Mouse (Mus musculus) spleen, postnatal 4 days (tissue): ENCODE data around the gene Ass1.

ENCODE experiments used
- DNase-seq, 2 experiments: peaks; one replicate each; pipeline ENCODE4 v3.0.0; 2022; ENCODE audit warnings: low spot score in 2 of 2

Gene Ass1

GRCm38 (mm10) chr2:31458989-31459936 lies 10.7 kb upstream of the Ass1 start:
- DNase-seq, result no peak

DNA sequence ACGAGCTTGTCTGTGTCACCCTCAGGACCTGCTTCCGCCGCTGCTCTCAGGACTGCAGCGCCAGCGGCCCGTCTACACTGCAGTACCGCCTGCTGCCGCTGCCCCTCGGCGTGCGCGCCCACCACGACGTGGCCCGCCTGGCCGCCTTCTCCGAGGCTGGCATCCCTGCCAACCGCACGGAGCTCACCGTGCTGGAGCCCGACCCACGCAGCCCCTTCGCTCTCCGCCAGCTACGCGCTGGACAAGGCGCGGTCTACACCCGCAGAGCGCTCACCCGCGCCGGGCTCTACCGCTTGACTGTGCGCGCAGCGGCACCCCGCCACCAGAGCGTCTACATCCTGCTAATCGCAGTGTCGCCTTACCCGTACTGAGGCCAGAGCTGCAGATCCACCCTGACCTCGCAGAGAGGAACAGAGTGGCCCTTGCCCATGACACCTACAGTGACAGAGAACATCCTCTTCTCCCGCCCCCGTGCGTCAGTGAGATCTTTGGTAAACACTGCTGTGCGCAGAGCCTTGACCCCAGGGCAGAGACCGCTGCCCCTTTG lies 9.9 kb upstream of the Ass1 start:
- DNase-seq, result peak; percentile 49 to 82

DNA sequence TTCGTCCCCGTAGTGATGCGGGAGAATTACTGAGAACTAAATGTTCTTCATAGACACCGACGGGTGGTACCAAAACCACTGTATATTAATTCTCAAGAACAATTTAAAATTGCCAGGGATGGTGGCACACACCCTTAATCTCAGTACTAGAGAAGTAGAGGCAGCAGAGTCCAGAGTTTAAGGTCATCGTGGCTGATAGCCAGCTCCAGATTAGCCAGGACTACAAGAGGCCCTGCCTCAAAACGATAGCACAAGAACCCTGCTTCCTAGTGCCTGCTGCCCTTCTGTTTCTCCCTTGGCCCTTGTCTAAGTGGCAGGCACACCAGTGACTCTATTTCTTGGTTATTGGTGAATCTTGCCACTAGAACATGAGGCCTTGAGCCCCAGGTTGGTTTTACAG lies 9.1 kb upstream of the Ass1 start:
- DNase-seq, result no peak

- DNase-seq, result no peak
Measured at GRCm38 (mm10) chr2:31462051-31462450, 8.0 kb upstream of the Ass1 start.

- no peak for DNase-seq
Measured at GRCm38 (mm10) chr2:31463253-31463652, 6.8 kb upstream of the Ass1 start.

DNA sequence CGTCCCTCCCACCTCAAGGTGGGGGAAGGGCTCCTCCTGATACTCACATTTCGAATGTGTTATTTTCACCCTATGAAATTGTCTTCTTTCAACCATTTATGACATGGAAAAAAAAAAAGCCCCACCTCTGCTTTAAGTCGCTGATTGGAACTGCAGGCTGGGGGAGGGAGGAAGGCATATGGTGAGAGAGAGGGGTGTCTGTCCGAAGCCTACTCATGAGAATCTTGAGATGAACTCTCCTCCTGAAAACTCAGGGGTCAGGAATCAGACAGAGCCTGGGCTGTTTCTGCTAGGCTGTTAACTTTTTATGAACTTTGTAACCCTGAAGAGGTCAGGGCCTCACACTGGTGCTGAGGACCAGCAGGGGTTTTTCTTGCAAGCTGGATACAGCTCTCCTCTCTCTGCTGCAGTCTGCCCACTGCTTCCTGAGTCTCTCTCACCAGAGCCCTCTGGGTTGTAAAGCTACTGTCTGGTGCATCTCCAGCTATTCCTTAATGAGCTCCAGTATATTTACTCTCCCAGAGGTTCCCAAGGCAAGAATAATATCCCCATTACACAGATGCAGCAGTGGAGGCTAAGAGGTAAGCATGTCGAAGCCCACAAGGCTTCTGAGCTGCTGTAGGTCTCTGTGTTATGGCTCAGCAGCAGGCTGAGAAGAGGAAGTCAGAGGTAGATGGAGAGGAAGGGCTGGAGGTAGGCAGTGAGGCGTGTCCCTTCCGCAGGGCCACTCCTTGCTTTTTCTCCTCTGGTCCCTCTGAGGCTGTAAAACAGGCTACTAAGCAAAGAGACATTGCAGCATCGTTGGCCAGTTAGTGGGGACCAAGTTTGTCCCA lies 6.1 kb upstream of the Ass1 start:
- DNase-seq, result no peak

DNA sequence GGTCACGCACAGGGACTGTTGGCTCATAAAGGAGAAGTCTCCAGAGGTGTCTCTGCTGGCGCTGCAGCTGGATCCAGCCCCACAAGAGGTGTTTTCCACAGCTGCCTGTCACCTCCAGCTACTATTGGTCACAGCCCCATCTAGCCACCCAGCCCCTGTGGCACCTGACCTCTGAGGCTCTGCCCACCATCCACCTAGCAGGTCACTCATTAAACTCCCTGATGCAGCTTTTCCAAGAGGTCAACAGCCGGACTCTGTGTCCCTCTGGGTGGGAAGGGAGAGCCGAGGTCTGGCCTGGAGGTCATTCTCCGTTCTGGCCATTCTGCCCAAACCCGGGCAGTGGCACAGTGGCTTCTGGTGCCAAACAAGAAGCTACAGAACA lies 5.5 kb upstream of the Ass1 start:
- no peak for DNase-seq

DNA sequence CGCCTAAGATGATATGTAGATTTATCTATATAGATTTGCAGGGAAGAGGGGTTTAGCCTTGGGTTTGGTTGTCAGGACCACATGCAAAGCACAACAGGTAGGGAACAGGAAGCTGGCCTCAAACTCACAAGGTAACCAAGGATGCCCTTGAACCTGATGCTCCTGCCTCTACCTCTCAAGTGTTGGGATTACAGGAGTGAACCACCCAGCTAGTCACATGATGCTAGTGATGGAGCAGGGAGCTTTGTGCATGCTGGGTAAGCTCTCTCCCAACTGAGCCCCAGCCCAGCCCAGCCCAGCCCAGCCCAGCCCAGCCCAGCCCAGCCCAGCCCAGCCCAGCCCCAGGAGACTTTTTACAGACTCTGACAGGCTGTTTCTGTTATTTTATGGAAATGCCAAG lies 2.5 kb upstream of the Ass1 start:
- DNase-seq, result no peak

DNA sequence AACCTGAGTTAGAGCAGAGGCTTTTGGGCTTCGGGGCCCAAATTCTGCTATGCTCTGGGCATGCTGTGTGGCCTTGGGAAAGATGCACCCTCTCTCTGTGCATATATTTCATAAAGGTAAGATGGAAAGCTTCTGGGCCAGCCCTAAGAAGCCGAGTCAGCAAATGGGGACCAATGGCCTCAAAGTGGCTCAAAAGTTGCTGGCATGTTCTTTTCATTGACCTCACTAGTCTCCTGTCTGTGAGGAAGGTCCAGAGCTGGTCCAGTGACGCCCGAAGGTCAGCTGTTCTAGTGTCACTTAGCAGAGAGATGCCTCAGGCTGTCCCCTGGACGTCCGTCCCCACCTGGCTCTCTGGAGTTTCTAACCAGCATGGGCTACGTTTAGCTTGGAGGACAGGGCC lies 1.1 kb upstream of the Ass1 start:
- DNase-seq, result no peak

DNA sequence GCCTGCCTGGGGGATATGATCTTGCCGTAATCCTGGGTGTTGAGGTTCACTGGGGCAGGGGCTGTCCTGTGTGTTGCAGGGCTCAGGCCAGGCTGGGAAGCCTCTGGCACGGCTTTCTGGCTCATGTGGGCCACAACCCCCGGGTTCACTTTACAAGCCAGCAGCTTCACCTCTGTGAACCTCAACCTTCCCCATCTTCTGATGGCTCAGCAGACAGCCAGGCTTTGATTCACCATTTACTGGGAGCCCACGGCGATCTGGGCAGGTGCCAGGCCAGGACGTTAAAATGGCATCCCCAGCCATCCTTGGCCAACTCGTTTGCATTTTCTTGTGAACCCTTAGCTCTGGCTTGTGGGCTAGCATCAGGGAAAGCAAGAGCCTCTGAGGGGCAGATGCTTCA lies 527 bp upstream of the Ass1 start:
- no peak for DNase-seq

DNA sequence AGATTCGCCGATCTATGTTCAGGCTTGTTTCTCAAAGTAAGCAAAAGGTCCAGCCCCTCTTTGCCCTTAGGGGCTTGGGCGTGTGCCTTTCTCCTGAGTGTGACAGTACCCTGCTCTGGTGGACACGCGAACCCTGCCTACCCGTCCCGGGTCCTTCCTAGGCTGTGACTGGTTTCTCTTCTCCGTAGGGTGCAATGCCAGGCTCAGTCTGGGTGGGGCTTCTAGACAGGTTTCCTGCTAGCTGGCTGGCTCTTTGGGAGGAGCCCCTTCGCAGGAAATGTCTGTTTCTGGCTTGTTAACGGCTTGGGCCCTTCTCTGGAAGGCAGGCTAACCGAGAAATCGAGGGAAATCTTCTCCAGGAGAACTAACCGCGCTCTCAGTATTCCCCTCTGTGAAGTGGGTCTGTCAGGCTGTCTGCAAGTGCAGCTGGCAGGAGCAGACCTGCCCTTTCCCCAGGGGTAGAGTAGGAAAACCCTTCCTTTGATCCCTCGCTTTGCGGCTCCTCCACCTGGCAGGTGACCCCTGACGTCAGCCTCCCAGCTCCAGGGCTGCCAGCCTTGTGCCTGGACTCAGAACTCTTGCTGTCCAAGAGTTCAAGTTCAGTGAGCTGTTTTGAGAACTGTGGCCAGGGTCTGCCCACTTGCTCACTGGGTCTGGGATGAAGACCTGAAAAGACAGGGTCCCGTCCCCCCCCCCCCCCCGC lies 827 bp downstream of the Ass1 start:
- no peak for DNase-seq

DNA sequence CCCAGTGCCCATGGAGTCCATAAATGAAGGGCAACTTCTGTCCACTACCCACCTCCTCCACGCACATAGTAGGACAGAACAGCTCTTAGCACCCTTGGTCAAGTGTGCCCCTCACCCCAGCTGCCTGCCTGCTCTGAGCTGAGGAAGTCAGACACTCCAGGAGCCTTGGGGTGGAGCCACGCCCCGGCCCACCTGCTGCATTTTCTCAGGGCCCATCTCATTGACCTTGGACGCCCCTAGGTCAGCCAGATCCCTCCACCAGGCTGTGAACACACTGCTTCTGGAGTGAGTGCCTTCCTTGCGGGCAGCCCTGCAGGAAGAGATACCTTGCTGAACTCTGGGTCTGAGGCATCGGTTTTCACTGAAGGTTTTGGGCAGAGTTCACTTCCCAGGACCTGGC lies 1.6 kb downstream of the Ass1 start:
- no peak for DNase-seq

DNA sequence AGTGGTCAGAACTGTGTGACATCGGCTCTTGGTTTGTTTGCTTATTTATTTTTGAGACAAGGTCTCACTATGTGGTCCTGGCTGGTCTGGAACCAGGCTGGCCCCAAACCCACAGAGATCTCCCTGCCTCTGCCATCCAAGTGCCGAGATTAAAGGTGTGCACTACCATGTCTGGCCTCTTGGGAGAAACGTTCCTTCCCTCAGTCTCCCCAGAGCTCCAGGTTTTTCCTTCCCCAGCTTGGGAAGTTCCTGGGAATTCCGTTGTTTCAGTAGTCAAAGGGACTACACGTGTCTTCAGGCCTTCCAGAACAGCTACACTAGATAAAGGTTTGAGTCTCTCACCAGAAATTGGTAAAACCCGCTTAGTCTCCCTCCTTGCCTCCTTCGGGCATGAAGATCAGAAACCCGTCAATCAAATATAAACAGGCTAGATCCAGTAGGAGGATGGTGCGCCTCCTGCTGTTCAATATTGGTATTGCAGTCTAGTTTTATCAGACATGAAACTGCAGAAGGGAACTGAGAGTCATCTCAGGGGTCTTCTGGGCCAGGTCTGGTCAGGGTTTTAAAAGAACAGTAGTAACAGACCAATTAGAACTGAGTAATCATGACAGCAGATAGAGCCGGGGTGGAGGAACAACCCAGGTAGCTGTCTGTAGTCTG lies 2.5 kb downstream of the Ass1 start:
- peak; percentile 74 to 88 for DNase-seq

GRCm38 (mm10) chr2:31473941-31474340 lies 3.9 kb downstream of the Ass1 start:
- peak in 1 of 2 experiments; percentile 36 for DNase-seq

DNA sequence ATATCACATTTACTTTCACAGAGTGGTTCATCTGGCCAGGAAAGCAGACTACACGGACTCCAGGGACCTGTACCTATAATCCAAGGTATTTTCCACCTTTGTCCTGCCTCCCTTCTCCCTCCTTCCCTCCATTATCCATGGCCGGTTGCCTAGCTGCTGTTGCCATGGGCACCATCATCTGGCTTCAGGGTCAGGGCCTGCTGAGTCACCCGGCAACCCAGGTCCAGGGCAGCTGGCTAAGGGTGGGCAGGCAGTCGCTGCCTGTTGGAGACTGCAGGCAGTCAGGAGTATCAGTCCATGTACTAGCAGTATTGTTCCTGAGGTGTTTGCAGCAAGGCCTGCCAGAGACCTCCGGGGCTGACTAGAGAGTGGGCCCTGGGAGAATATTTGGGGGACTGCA lies 4.7 kb downstream of the Ass1 start:
- DNase-seq, result no peak

DNA sequence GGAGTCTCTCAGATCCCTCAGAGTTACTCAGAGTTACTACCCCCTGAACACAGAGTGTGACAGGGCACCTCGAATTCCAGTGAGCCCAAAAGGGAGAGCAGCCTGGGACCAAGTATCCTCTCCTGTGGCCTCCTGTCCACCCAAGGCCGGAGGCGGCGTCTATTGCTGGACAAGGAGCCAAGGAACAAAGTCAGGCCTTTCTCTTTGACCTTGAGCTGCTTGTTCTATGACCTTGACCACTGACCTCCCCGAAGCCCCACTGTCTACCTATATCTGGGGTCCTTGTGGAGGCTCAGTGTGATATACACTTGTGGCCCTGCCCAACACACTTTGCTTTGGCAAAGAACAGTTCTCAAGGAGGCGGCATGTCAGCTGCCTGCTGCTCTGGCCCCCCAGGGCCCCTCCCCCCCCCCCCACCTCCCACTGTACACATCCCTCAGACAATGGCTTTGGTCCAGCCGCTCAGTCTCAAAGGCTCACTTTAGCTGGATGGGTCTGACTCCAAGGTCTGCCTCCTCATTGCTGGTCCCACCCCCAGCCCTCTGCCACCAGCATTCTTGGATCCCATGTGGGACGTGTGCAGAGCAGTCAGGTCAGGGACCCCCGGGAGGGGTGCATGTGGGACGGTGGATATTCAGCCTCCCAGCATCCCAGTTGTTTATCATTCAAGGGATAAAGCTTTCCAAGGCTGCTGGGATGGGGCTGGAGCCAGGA lies 6.3 kb downstream of the Ass1 start:
- no peak for DNase-seq

GRCm38 (mm10) chr2:31477234-31478161 lies 7.5 kb downstream of the Ass1 start:
- no peak for DNase-seq

DNA sequence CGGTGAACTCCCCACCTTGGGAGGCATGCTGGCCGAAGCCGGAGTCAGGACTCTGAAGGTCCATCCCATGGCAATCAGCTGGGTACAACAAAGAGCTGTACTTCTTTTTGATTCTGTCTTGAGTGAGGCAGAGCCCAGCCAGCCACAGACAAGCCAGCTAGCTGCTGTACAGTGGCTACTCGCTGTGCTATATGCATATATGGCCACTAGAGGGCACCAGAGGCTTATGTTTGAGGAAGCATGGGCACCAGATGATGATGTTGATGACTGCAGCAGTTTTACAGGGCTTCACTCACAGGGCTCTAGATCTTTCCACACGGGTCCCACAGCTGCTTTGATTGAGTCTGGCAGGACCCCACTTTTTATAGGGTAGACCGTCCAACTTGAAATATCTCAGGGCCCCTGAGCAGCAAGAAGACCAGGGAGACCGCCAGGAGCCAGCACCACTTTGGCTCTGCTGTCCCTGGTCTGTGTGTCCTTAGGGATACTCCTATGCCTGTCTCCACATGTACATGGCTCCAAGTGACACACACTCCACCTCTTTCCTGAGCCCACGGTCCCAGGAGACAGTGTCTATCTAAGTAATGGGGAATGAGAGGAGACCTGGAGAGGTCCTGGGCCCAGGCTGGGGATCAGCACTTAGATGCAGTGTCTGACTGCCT lies 13.0 kb downstream of the Ass1 start:
- DNase-seq, result peak; percentile 79 to 91

GRCm38 (mm10) chr2:31484187-31484586 lies 14.2 kb downstream of the Ass1 start:
- DNase-seq, result peak; percentile 68 to 88
